Mouse (Mus musculus) liver, postnatal 0 days (tissue): Measurements from ENCODE around the gene Eef1g. TPM values are rescaled to one million over a fixed set of nuclear protein-coding genes. Genes with fewer than 3 reads are reported as not detected.

ENCODE experiments used
- ATAC-seq: fragments of 200-750 bp; cut with Nextera tagmentation; 2 replicates; pipeline ENCODE4 v1.8.0; 2017; ENCODE audit warnings: mild to moderate bottlenecking, moderate library complexity
- DNase-seq: peaks from one replicate; pipeline ENCODE4 v3.0.0-alpha.2; 2016
- H3K27ac ChIP-seq: fragments of 300-500 bp; sonication (generic); 2 replicates; pipeline ENCODE4 v1.5.1; 2014; ENCODE audit warnings: antibody characterized with exemption, moderate library complexity, mild to moderate bottlenecking, low read depth
- H3K27me3 ChIP-seq: fragments of 300-500 bp; sonication (generic); 2 replicates; pipeline ENCODE4 v1.6.1; 2014; ENCODE audit warnings: low read length, control low read depth, mixed read lengths; ENCODE audit not compliant: insufficient read depth
- H3K36me3 ChIP-seq: fragments of 300-500 bp; sonication (generic); replicated peaks from 2 replicates; pipeline ENCODE4 v1.6.1; 2014; ENCODE audit warnings: mild to moderate bottlenecking, control low read depth, low read length, moderate library complexity, mixed read lengths; ENCODE audit not compliant: insufficient read depth
- H3K4me1 ChIP-seq: fragments of 300-500 bp; sonication (generic); 2 replicates; pipeline ENCODE4 v1.6.1; 2014; ENCODE audit warnings: antibody characterized with exemption, mild to moderate bottlenecking, control low read depth; ENCODE audit not compliant: insufficient read depth
- H3K4me2 ChIP-seq: fragments of 300-500 bp; sonication (generic); 2 replicates; pipeline ENCODE4 v1.6.1; 2014; ENCODE audit warnings: low read depth, mild to moderate bottlenecking, low read length, moderate library complexity, mixed read lengths
- H3K4me3 ChIP-seq: fragments of 300-500 bp; sonication (generic); 2 replicates; pipeline ENCODE4 v1.5.1; 2014; ENCODE audit warnings: low read depth, low read length
- H3K9ac ChIP-seq: fragments of 300-500 bp; sonication (generic); replicated peaks from 2 replicates; pipeline ENCODE4 v1.6.1; 2014; ENCODE audit warnings: mild to moderate bottlenecking, moderate library complexity
- H3K9me3 ChIP-seq: fragments of 300-500 bp; sonication (generic); 2 replicates; pipeline ENCODE4 v1.6.1; 2016; ENCODE audit warnings: mild to moderate bottlenecking, control low read depth, low read length, mixed read lengths
- CTCF ChIP-seq: sonication (generic); IDR thresholded peaks from 2 replicates; pipeline ENCODE4 v1.5.1; 2016; ENCODE audit warnings: antibody characterized with exemption, low read depth
- EP300 ChIP-seq: IDR thresholded peaks from 2 replicates; pipeline ENCODE4 v1.6.1; 2016; ENCODE audit warnings: antibody characterized with exemption, low read depth, mild to moderate bottlenecking
- WGBS: fragments of 180-500 bp; shearing (Covaris S2); extraction: QIAGEN DNeasy Blood & Tissue Kit; methylation state at CpG from one replicate; pipeline ENCODE4 v1.1.7; 2014; ENCODE audit not compliant: insufficient replicate concordance; 5-methylcytosine and 5-hydroxymethylcytosine counted together
- polyA plus RNA-seq: library from polyadenylated mRNA; unstranded; fragments of >200 nt; fragmentation: Nextera tagmentation; extraction: Ambion mirVana; gene quantifications from 2 replicates; pipeline ENCODE4 v1.2.1, GENCODE M21; 2015

Gene Eef1g
- polyA plus RNA-seq, 1 experiment from 2014 or later, result 134 TPM

DNA sequence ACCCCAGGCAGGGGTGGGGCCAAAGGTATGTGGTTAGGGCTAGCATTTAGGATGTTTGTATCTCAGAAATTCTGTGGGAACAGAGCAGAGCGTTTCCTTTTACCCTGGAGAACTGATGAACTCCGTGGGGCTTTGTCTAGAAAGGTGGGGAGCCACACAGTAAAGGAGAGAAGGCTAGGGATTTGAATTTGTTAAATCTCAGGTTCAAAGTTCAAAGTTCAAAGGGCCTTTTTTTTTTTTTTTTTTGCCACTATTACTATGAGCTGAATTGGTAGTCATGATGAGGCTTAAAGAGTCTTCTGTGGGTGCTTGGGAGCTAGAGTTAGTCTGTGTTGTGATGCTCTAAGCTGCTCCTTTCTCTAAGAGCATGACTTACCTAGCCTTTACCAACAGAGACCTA lies 30.1 kb upstream of the Eef1g start:
- Histone ChIP-seq H3K9ac (no peak overlapping the region), H3K4me1 (peaks cover 10% of the 10 kb centered on the region), H3K9me3 (no peaks in the 10 kb centered on the region), H3K27ac (no peak overlapping the region), H3K4me2 (no peak overlapping the region), H3K4me3 (no peak overlapping the region), H3K36me3 (peaks cover 50% of the 10 kb centered on the region), H3K27me3 (no peaks in the 10 kb centered on the region)
- no peak for ATAC-seq
- no peak for DNase-seq
- TF ChIP-seq EP300 (no peak), CTCF (no peak)
- WGBS, result 65% methylated on average over 2 of the region's 2 CpGs

DNA sequence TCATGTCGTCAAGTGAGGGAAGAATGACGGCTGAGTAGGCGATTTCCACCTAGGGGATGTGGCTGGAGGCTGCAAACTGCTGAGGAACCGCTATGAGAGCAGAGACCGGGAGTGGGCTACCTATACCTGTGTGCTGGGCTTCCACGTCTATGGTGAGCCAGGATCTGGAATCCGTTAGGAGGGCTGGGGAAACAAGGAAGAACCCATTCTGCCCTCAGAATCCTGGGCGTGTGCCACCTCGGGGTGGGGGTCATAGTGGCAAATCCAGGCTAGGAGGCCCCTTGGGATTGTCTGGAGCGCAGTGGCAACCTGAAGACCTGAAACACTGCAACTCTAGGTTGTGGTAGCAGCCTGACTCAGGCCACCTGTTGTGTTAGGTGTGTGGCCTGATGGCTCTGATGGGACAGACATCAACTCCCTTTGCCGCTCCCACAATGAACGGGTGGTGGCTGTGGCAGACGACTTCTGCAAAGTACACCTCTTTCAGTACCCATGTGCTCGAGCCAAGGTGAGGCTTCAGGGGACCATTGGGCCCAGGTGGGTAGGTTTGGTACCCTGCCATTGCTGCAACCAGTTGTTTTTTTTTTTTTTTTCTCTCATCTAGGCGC lies 26.2 kb upstream of the Eef1g start:
- no peak overlapping the region for H3K4me2 ChIP-seq
- 83% methylated on average over 15 of the region's 15 CpGs for WGBS
- H3K4me3 ChIP-seq, result 0 out of 2 replicates have a peak overlapping the region, but pooled peaks have one; percentile 90

DNA sequence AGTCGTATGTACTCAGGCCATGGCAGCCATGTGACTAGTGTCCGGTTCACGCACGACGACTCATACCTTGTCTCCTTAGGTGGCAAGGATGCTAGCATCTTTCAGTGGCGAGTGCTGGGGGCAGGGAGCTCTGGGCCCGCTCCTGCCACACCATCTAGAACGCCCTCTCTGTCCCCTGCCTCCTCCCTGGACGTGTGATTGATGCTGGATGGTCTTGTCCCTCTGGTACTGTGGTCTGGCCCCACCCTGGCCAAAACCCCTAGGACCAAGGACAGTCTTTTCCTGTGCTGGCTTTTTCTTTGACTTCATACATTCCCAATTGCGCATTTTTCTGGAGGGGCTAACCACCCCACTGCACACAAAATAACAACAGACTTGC lies 25.7 kb upstream of the Eef1g start:
- H3K36me3 ChIP-seq, result peaks cover 43% of the 10 kb centered on the region
- peak overlapping the region; percentile 77 for H3K4me2 ChIP-seq
- H3K4me3 ChIP-seq, result peak overlapping the region; percentile 90
- DNase-seq (no peak), ATAC-seq (no peak)
- peak overlapping the region; percentile 98 for H3K9ac ChIP-seq
- H3K27me3 ChIP-seq, result no peaks in the 10 kb centered on the region
- TF ChIP-seq CTCF, result no peak
- TF ChIP-seq EP300, result no peak
- H3K27ac ChIP-seq, result peak overlapping the region; percentile 80
- peaks cover 36% of the 10 kb centered on the region for H3K4me1 ChIP-seq
- 49% methylated on average over 10 of the region's 10 CpGs for WGBS
- H3K9me3 ChIP-seq, result no peaks in the 10 kb centered on the region

More for the DNA sequence above, 26.2 kb upstream of the Eef1g start:
- no peak for TF ChIP-seq CTCF
- Histone ChIP-seq H3K9me3 (no peaks in the 10 kb centered on the region), H3K36me3 (peaks cover 39% of the 10 kb centered on the region), H3K27ac (no peak overlapping the region), H3K4me1 (peaks cover 36% of the 10 kb centered on the region), H3K27me3 (no peaks in the 10 kb centered on the region), H3K9ac (peak overlapping the region; percentile 98)
- no peak for DNase-seq
- no peak for ATAC-seq

DNA sequence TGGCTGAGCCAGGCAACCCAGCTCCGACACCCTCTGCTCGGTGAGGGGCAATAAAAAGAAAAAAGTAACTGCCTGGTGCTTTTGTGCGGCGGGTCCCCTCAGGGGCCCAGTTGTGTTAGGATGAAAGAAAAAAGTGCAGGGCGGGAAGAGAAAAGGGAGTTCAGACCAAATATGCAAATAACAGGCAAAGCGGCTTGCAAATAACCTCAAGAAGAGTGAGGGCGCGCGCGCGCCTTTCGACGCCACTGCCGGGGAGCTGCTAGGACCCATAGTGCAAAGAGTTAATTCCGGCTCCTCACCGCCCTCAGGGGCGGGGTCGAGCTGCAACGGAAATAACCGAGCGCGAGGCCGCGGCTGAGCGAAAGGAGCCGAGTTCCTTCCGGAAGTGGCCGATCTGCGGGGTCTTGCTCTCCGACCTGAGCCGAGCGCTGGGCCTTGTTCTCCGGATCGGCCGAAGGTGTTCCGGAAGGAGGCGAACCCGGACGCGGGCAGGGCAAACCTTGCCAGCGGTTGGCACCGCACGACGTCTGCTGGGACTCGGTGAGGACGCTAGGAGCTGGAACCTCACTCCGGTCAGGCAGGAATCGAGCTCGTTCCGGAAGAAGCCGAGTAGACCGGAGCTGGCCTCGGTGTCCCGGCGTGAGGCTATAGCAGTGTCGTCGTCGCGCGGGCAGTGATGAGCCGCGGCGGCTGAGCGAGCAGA lies 25.2 kb upstream of the Eef1g start, which contains the start of gene Mta2:
Gene Mta2, plus strand, starts transcription at position 361 of the 703 bp plus-strand sequence.
- ATAC-seq (peak; percentile 91), DNase-seq (peak; percentile 97)
- H3K4me1 ChIP-seq, result peaks cover 36% of the 10 kb centered on the region
- WGBS, result under 1% methylated on average over 64 of the region's 64 CpGs
- peak within 1 kb of the TSS; percentile 99 for H3K27ac ChIP-seq
- TF ChIP-seq EP300, result peak; percentile 49; the same call in 1 of the 2 replicates
- TF ChIP-seq CTCF, result 0 out of 2 replicates have a peak, but pooled peaks have one; percentile 27
- peaks cover 43% of the 10 kb centered on the region for H3K36me3 ChIP-seq
- peak within 1 kb of the TSS; percentile 98 for H3K9ac ChIP-seq
- H3K4me3 ChIP-seq, result peak within 1 kb of the TSS; percentile 90
- peak within 1 kb of the TSS; percentile 77 for H3K4me2 ChIP-seq
- no peaks in the 10 kb centered on the region for H3K9me3 ChIP-seq
- no peaks in the 10 kb centered on the region for H3K27me3 ChIP-seq

DNA sequence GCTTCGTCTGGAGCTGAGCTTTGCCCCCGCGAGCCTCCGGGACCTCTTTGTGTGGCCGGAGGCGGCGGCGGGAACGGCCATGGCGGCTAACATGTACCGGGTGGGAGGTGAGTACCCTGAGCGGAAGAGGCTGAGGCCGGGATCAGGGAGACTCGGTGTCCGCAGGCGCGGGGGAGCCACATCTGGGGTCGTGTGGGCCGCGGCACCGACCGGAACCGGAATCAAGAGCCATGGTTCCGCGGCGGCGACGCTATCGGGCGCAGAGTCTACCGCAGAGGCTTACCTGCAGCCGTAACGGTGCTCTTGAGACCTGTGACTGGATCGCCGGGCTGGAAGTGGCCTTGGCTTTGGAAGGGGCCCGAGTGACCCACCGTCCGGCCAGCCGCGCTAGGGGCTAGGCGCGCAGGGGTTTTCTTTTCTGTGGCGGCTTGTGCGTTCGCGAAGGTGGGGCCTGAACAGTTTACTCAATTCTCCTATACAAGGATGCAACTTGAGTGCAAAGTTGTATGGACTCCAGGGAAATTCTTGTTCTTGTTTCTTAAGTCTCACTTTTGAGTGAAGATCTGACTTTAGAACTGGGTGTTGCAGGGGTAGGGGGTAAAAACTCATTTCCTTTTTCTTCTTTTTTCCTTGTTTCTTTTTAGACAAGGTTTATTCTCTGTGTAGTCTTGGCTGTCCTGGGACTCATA lies 24.4 kb upstream of the Eef1g start:
- peak overlapping the region; percentile 98 for H3K9ac ChIP-seq
- H3K27me3 ChIP-seq, result no peaks in the 10 kb centered on the region
- peak overlapping the region; percentile 90 for H3K4me3 ChIP-seq
- H3K27ac ChIP-seq, result peak overlapping the region; percentile 99
- peak; percentile 43 for ATAC-seq
- H3K4me2 ChIP-seq, result peak overlapping the region; percentile 77
- no peaks in the 10 kb centered on the region for H3K9me3 ChIP-seq
- TF ChIP-seq CTCF (no peak), EP300 (no peak)
- DNase-seq, result peak; percentile 73
- peaks cover 43% of the 10 kb centered on the region for H3K36me3 ChIP-seq
- WGBS, result 1% methylated on average over 45 of the region's 46 CpGs
- H3K4me1 ChIP-seq, result peaks cover 38% of the 10 kb centered on the region

DNA sequence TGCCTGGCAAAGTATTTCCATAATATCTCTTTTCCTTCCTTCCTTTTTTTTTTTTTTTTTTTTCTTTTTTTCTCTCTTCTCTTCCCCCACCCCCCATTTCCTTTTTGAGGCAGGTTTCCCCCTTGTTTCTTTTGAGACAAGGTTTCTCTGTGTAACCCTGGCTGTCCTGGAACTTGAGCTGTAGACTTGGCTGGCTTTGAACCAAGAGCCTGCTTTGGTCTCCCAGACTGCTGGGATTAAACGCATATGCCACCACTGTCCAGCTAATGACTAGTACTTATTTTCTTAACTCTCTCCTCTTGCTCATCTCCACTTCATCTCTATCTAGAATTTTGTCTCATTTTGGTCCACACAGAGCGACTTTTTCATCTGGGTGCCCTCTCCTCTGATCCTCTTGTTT lies 23.8 kb upstream of the Eef1g start:
- Histone ChIP-seq H3K9ac (peak overlapping the region; percentile 98), H3K9me3 (no peaks in the 10 kb centered on the region), H3K27ac (peak overlapping the region; percentile 99; the same call in 1 of the 2 replicates), H3K4me2 (peak overlapping the region; percentile 77), H3K27me3 (no peaks in the 10 kb centered on the region), H3K4me3 (peak overlapping the region; percentile 90), H3K4me1 (peaks cover 38% of the 10 kb centered on the region), H3K36me3 (peaks cover 48% of the 10 kb centered on the region)
- WGBS, result 45% methylated on average over 2 of the region's 2 CpGs
- TF ChIP-seq EP300 (no peak), CTCF (no peak)
- ATAC-seq, result no peak
- DNase-seq, result no peak
